Mouse (Mus musculus): ENCODE measurements at regions not wholly inside any gene's neighbourhood (a gene's known extent, or its start where the extent isn't known, plus 50 kb on each side); places are given as distances from the start of the nearest gene placed in this dataset.
A peak's percentile ranks its signal among the peaks of the same experiment; 100 is the strongest.

GRCm38 (mm10) chr3:104305904-104306563 is 85.9 kb upstream of the Magi3 start:
- no peak for TF ChIP-seq GATA4 (IDR thresholded peaks at IDR 0.05; ENCODE audit: insufficient replicate concordance, low read length)

- no peak for TF ChIP-seq GATA4 (IDR thresholded peaks at IDR 0.05; ENCODE audit: insufficient replicate concordance, low read length)
These were observed 83.4 kb upstream of the Magi3 start for GRCm38 (mm10) chr3:104303577-104303976.

- no peak for TF ChIP-seq GATA4 (IDR thresholded peaks at IDR 0.05; ENCODE audit: insufficient replicate concordance, low read length)
These were observed 80.0 kb upstream of the Magi3 start for GRCm38 (mm10) chr3:104300201-104300600.

- no peak for TF ChIP-seq GATA4 (IDR thresholded peaks at IDR 0.05; ENCODE audit: insufficient replicate concordance, low read length)
These were observed 78.7 kb upstream of the Magi3 start for GRCm38 (mm10) chr3:104298878-104299277.

GRCm38 (mm10) chr3:104298409-104298808 is 78.2 kb upstream of the Magi3 start:
- no peak for TF ChIP-seq GATA4 (IDR thresholded peaks at IDR 0.05; ENCODE audit: insufficient replicate concordance, low read length)

GRCm38 (mm10) chr3:104297112-104297511 is 76.9 kb upstream of the Magi3 start:
- TF ChIP-seq GATA4 (IDR thresholded peaks at IDR 0.05; ENCODE audit: insufficient replicate concordance, low read length) = no peak; the same call in 1 of the 2 replicates

DNA sequence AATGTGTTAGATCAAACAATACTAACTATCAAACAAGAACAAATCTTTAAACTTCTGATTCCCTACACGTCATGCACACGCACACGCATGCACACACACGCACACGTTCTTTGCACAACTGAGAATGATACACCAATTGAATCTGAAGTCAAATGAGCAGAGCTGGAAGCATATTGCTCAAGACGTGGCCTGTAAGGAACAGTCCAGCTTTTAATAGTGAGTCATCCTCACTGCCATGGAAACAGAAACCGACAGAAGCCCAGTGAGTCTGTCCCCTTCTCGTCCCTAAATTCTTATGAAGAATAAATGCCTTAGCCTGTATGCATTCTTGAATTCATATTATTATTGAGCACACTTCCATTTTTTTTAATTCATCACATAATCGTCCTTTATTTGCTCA is 75.7 kb upstream of the Magi3 start:
- TF ChIP-seq GATA4 (IDR thresholded peaks at IDR 0.05; ENCODE audit: insufficient replicate concordance, low read length) = no peak

DNA sequence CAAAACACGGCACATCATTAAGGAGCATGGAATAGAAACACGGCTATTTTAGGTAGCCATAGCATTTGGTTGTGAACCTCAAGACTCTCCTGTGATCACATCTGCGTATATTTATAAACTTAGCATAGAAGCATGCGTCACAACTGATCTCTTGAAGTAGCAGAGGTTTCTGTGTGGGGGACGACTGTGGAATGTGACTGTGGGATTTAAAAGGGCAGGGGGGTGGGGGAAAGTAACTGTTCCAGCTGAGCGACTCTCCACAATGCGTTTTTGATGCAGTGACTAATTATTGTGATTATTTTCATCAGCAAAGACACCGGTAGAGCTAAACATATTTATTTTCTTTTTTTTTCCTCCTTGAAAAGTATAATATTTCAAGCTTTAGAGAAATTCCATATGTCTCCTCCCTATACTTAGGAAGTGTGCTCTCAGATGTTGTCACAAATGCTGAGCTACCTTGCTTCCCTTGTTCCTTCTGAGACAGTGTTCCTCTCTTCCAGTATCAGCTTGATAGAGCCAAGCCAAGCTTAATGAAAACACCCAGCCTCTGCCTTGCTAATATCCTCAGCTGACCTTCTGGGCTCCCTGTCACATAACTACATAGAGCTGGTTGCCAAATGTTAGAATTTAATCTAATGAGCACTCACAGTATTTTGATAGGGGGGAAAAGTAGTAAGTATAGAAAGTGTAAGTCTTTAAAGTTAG is 75.0 kb upstream of the Magi3 start:
- TF ChIP-seq GATA4 (IDR thresholded peaks at IDR 0.05; ENCODE audit: insufficient replicate concordance, low read length) = no peak

DNA sequence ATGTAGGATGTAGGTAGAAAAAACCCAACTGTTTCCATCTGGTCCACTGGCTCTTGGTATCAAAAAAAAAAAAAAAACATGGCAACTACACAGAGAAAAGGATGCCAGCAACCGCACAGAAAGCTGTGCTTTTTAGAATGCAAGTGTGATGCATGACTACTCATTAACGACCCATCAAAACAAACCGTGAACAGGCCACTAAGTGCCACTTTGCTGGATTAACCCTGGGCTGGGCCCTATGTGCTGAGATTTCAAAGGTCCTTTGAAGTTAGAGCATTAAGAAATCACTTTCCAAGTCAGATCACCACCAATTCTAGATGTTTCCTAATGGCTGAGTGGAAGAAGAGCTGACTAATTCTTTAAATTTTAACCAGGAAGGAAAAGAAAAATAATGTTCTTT is 73.7 kb upstream of the Magi3 start:
- TF ChIP-seq GATA4 (IDR thresholded peaks at IDR 0.05; ENCODE audit: insufficient replicate concordance, low read length) = no peak

DNA sequence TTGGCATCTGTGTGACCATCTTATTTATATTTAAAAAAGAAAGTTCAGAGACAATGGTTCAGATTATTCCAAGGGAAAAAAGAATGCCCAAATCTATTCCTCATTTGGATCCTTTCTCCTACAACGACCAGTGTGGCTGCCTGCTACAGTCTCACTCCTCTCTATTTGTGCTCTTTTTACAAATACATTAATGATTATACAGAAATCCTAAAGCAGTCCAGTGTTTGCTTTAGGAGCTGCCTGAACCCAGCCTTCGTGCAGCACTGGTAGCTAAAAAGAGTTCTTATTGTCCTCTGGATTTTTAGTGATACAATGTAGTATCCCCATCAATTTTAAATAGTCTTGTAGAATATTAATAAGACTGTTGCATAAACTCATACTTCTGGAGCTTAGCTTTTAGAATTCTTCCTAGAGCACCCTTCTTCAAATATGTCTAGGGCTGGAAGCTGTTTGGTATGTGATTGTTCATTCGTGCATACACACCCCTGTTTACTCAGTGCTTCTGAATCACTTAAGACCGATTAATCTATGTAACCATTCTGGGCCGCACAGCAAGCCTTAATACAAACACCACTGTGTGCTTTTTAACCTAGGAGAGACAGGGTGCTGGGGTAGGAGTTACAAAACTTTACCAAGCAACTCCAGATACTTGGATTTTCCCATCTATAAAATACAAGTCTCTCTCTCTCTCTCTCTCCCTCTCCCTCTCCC is 69.0 kb upstream of the Magi3 start:
- TF ChIP-seq GATA4 (IDR thresholded peaks at IDR 0.05; ENCODE audit: insufficient replicate concordance, low read length) = no peak

GRCm38 (mm10) chr3:104287900-104288299 is 67.7 kb upstream of the Magi3 start:
- no peak for TF ChIP-seq GATA4 (IDR thresholded peaks at IDR 0.05; ENCODE audit: insufficient replicate concordance, low read length)

DNA sequence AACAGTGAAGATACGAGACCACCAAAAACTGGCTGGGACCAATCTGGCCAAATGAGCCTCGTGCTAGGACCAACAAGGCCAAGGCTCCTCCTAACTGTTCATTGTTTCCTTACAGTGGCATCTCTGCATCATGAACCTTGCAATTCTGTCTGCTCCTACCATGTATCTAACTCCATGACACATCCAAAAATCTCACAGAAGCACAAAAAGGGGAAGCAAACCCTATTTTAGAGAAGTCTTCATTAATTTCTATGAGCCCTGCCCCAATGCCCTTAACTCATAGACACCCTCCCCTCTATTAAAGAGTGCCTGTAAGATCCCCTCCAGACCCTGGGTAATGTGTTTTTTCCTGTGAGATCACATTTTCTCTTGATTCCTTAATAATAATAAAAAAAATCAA is 64.8 kb upstream of the Magi3 start:
- no peak for TF ChIP-seq GATA4 (IDR thresholded peaks at IDR 0.05; ENCODE audit: insufficient replicate concordance, low read length)

DNA sequence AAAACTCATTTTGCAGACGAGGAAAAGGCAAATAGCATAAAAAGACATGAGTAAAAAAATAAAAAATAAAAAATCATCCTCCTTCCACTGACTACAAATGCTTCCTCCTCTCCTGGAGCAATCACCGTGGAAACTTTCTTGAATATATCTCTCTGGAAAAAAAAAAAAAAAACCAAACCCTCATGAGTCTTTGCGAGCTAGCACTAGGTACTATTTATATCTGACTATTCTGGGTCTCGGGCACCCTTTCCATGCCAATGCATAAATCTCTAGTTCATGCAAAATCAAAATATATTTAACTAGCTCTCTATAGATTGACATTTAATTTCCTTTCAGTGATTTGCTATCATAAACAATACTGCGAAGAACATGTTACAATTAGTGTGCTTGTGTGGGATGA is 63.7 kb upstream of the Magi3 start:
- TF ChIP-seq GATA4 (IDR thresholded peaks at IDR 0.05; ENCODE audit: insufficient replicate concordance, low read length) = no peak

- TF ChIP-seq GATA4 (IDR thresholded peaks at IDR 0.05; ENCODE audit: insufficient replicate concordance, low read length) = peak; percentile 64; the same call in 1 of the 2 replicates
These were observed 59.3 kb upstream of the Magi3 start for GRCm38 (mm10) chr3:104279505-104279904.

- TF ChIP-seq GATA4 (IDR thresholded peaks at IDR 0.05; ENCODE audit: insufficient replicate concordance, low read length) = no peak
These were observed 54.6 kb upstream of the Magi3 start for GRCm38 (mm10) chr3:104274718-104275302.

DNA sequence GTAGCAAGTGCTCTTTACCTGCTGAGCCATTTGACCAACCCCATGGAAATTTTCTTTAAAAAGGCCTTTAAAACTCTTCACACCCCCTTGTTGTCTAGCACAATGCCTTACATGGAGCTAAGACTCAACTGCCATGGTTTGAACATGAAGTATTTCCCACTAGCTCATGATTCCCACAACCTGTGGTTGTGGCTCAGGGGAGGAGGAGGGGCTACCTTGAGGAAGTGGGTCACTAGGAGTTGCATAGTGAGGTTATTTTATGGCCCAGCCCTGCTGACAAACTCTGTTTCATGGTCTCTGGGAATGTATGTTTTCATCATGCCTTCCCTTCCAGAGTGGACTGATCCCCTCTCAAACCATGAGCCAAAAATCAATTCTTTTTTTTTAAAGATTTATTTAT is 53.9 kb upstream of the Magi3 start:
- TF ChIP-seq GATA4 (IDR thresholded peaks at IDR 0.05; ENCODE audit: insufficient replicate concordance, low read length) = no peak
